Mouse (Mus musculus): Measurements from ENCODE around the gene Gm7980.
"Not testable (repeated sequence)": the region's sequence is repeated elsewhere in the genome, so short reads cannot be mapped to it uniquely, and the experiment has no call there.

Gene Gm7980

DNA sequence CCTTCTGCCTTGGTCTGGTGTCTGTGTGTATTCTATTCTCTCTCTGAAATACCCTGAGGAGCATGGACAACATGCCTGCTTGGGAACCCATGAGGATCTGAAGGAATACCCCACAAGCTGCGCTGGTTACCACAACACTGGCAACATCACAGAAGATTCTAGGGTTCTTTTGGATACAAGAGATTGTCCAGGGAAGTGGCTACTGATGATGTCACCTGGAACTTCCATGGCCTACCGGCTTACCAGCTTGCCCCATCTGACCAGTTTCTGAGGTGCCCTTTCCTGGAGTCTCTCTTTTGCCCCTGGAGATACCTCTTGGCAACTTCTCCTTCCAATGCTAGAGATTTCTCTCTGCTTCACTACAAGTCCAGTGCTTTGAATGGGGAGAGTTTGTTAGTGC, at the start of gene Gm7980:
TSS of gene Gm7980 (minus strand) at position 101 of the 400 bp plus-strand sequence.
- not testable (repeated sequence) for DNase-seq (ENCODE audit: low spot score)

GRCm38 (mm10) chr14:41943695-41944094, 36.6 kb upstream of the Gm7980 start, which contains the start of gene 1700024B05Rik:
Gene 1700024B05Rik, plus strand, starts transcription at chr14:41943995.
- DNase-seq (ENCODE audit: low spot score), result not testable (repeated sequence)

GRCm38 (mm10) chr14:41924649-41925048, 17.6 kb upstream of the Gm7980 start, which contains the start of gene 1700049E17Rik1:
Gene 1700049E17Rik1, plus strand, starts transcription at chr14:41924949.
- not testable (repeated sequence) for DNase-seq (ENCODE audit: low spot score)
